Mouse (Mus musculus) ES-Bruce4 (cell line): ENCODE results near the gene Guca1a. TPM values are rescaled to one million over a fixed set of nuclear protein-coding genes. Genes with fewer than 3 reads are reported as not detected.
A peak's percentile ranks its signal among the peaks of the same experiment; 100 is the strongest.
"Not testable (repeated sequence)": the region's sequence is repeated elsewhere in the genome, so short reads cannot be mapped to it uniquely, and the experiment has no call there.

Experiments
- H3K27ac ChIP-seq: 2 replicates; pipeline ENCODE4 v1.5.1; 2012; ENCODE audit warnings: low read length, inconsistent platforms; ENCODE audit not compliant: insufficient read depth
- H3K27me3 ChIP-seq: 2 replicates; pipeline ENCODE4 v1.6.1; 2012; ENCODE audit warnings: mild to moderate bottlenecking, low read length, inconsistent platforms; ENCODE audit not compliant: control insufficient read depth, poor library complexity, insufficient read depth, severe bottlenecking
- H3K36me3 ChIP-seq: 2 replicates; pipeline ENCODE4 v1.6.1; 2012; ENCODE audit warnings: inconsistent platforms, mild to moderate bottlenecking, low read length, moderate library complexity; ENCODE audit not compliant: control insufficient read depth, poor library complexity, insufficient read depth, severe bottlenecking
- H3K4me1 ChIP-seq: one replicate; pipeline ENCODE4 v1.8.1; 2011; ENCODE audit warnings: low read length; ENCODE audit not compliant: control insufficient read depth, insufficient read depth
- H3K4me3 ChIP-seq: 2 replicates; pipeline ENCODE4 v1.5.1; 2011; ENCODE audit warnings: low read depth, mild to moderate bottlenecking, low read length
- H3K9ac ChIP-seq: 2 replicates; pipeline ENCODE4 v1.6.1; 2012; ENCODE audit warnings: low read depth, mild to moderate bottlenecking, inconsistent platforms; ENCODE audit not compliant: poor library complexity, severe bottlenecking
- H3K9me3 ChIP-seq: replicated peaks from 2 replicates; pipeline ENCODE4 v1.6.1; 2012; ENCODE audit warnings: mild to moderate bottlenecking, low read length, inconsistent platforms; ENCODE audit not compliant: control insufficient read depth, poor library complexity, insufficient read depth, severe bottlenecking
- CTCF ChIP-seq: IDR thresholded peaks from one replicate; pipeline ENCODE4 v1.8.1; 2011; ENCODE audit warnings: low read depth, low read length
- EP300 ChIP-seq: IDR thresholded peaks from 2 replicates; pipeline ENCODE4 v1.6.1; 2011; ENCODE audit warnings: low read depth, low read length; ENCODE audit not compliant: insufficient read depth
- POLR2A ChIP-seq: IDR thresholded peaks from one replicate; pipeline ENCODE4 v1.8.1; 2011; ENCODE audit warnings: low read length; ENCODE audit not compliant: insufficient read depth
- polyA plus RNA-seq: library from polyadenylated mRNA; stranded (reverse); fragments of >200 nt; gene quantifications from 2 replicates; pipeline ENCODE4 v1.2.4, GENCODE M21; 2011; ENCODE audit warnings: low read depth; ENCODE audit not compliant: missing spikeins, insufficient read depth, insufficient read length

The Guca1a gene
- polyA plus RNA-seq, 1 experiment, result 4.7 TPM

- no peaks in the 10 kb centered on the region for H3K36me3 ChIP-seq
- H3K27ac ChIP-seq, result no peak within 1 kb of the TSS
- peaks cover 10% of the 10 kb centered on the region for H3K4me1 ChIP-seq
- H3K9ac ChIP-seq, result peak within 1 kb of the TSS; percentile 55
- TF ChIP-seq CTCF, result no peak
- no peak for TF ChIP-seq POLR2A
- no peak for TF ChIP-seq EP300
- H3K9me3 ChIP-seq, result no peaks in the 10 kb centered on the region
- H3K4me3 ChIP-seq, result peak within 1 kb of the TSS; percentile 75
- H3K27me3 ChIP-seq, result no peaks in the 10 kb centered on the region
These were observed 36.6 kb upstream of the Guca1a start, which contains the start of gene 1700001C19Rik for GRCm38 (mm10) chr17:47436907-47437547. TSS of gene 1700001C19Rik (minus strand) at chr17:47437376.

GRCm38 (mm10) chr17:47436156-47436906 is 35.9 kb upstream of the Guca1a start, which contains the start of gene AI661453:
TSS of gene AI661453 (plus strand) at chr17:47436615.
- Histone ChIP-seq H3K9ac (peak within 1 kb of the TSS; percentile 55), H3K4me1 (peaks cover 10% of the 10 kb centered on the region), H3K4me3 (peak within 1 kb of the TSS; percentile 75), H3K9me3 (no peaks in the 10 kb centered on the region), H3K27me3 (no peaks in the 10 kb centered on the region), H3K36me3 (no peaks in the 10 kb centered on the region), H3K27ac (no peak within 1 kb of the TSS)
- peak; percentile 67 for TF ChIP-seq EP300
- no peak for TF ChIP-seq POLR2A

GRCm38 (mm10) chr17:47430815-47431214 is 30.4 kb upstream of the Guca1a start:
- H3K27me3 ChIP-seq, result no peaks in the 10 kb centered on the region

GRCm38 (mm10) chr17:47428831-47429304 is 28.5 kb upstream of the Guca1a start:
- peak; percentile 60 for TF ChIP-seq CTCF
- TF ChIP-seq POLR2A, result no peak
- TF ChIP-seq EP300, result 0 out of 2 replicates have a peak, but pooled peaks have one; percentile 9
- Histone ChIP-seq H3K27ac (no peak overlapping the region), H3K9ac (no peak overlapping the region), H3K4me1 (peaks cover 3% of the 10 kb centered on the region), H3K27me3 (no peaks in the 10 kb centered on the region), H3K36me3 (no peaks in the 10 kb centered on the region), H3K9me3 (no peaks in the 10 kb centered on the region), H3K4me3 (no peak overlapping the region)

More at GRCm38 (mm10) chr17:47430815-47431214, 30.4 kb upstream of the Guca1a start:
- no peak overlapping the region for H3K9ac ChIP-seq
- H3K4me1 ChIP-seq, result peaks cover 3% of the 10 kb centered on the region
- no peak overlapping the region for H3K4me3 ChIP-seq
- no peak overlapping the region for H3K27ac ChIP-seq
- no peaks in the 10 kb centered on the region for H3K9me3 ChIP-seq
- TF ChIP-seq EP300, result no peak
- TF ChIP-seq POLR2A, result no peak
- no peak for TF ChIP-seq CTCF
- H3K36me3 ChIP-seq, result no peaks in the 10 kb centered on the region

- Histone ChIP-seq H3K4me1 (peaks cover 3% of the 10 kb centered on the region), H3K27ac (no peak overlapping the region), H3K27me3 (no peaks in the 10 kb centered on the region), H3K36me3 (no peaks in the 10 kb centered on the region), H3K9me3 (no peaks in the 10 kb centered on the region), H3K4me3 (no peak overlapping the region), H3K9ac (no peak overlapping the region)
- TF ChIP-seq EP300 (no peak), CTCF (peak; percentile 50)
These were observed 26.9 kb upstream of the Guca1a start for GRCm38 (mm10) chr17:47427316-47427715.

- Histone ChIP-seq H3K4me3 (no peak overlapping the region), H3K9me3 (no peaks in the 10 kb centered on the region), H3K4me1 (peaks cover 4% of the 10 kb centered on the region), H3K27ac (no peak overlapping the region), H3K9ac (no peak overlapping the region), H3K27me3 (no peaks in the 10 kb centered on the region), H3K36me3 (no peaks in the 10 kb centered on the region)
- no peak for TF ChIP-seq CTCF
- no peak for TF ChIP-seq EP300
- TF ChIP-seq POLR2A, result no peak
These were observed 23.8 kb upstream of the Guca1a start for GRCm38 (mm10) chr17:47424186-47424585.

- H3K4me1 ChIP-seq, H3K27me3 ChIP-seq, H3K9me3 ChIP-seq, H3K9ac ChIP-seq, H3K27ac ChIP-seq, H3K36me3 ChIP-seq, H3K4me3 ChIP-seq: not testable (repeated sequence)
These were observed 22.2 kb upstream of the Guca1a start for GRCm38 (mm10) chr17:47422616-47423015.
